Mouse (Mus musculus) midbrain, embryonic 10.5 days (tissue): Measurements from ENCODE around the gene Sipa1l2. TPM values are rescaled to one million over a fixed set of nuclear protein-coding genes. Genes with fewer than 3 reads are reported as not detected.

Experiments
- DNase-seq: peaks from one replicate; pipeline ENCODE4 v3.0.0-alpha.2; 2017; ENCODE audit warnings: low spot score
- H3K27ac ChIP-seq: fragments of 300-500 bp; sonication (generic); replicated peaks from 2 replicates; pipeline ENCODE4 v1.5.1; 2016; ENCODE audit warnings: mild to moderate bottlenecking
- H3K27me3 ChIP-seq: fragments of 300-500 bp; sonication (generic); 2 replicates; pipeline ENCODE4 v1.6.1; 2016; ENCODE audit warnings: low read depth, mild to moderate bottlenecking; ENCODE audit not compliant: poor library complexity, severe bottlenecking
- H3K36me3 ChIP-seq: fragments of 300-500 bp; sonication (generic); 2 replicates; pipeline ENCODE4 v1.6.1; 2016; ENCODE audit warnings: mild to moderate bottlenecking, moderate library complexity
- H3K4me1 ChIP-seq: fragments of 300-500 bp; sonication (generic); 2 replicates; pipeline ENCODE4 v1.6.1; 2016
- H3K4me3 ChIP-seq: fragments of 300-500 bp; sonication (generic); 2 replicates; pipeline ENCODE4 v1.5.1; 2016; ENCODE audit warnings: mild to moderate bottlenecking, moderate library complexity
- H3K9me3 ChIP-seq: fragments of 300-500 bp; sonication (generic); replicated peaks from 2 replicates; pipeline ENCODE4 v1.6.1; 2016; ENCODE audit warnings: mild to moderate bottlenecking
- WGBS: fragments of 180-500 bp; shearing (Covaris S2); methylation state at CpG from one replicate; pipeline ENCODE4 v1.1.7; 2016; 5-methylcytosine and 5-hydroxymethylcytosine counted together
- polyA plus RNA-seq: library from polyadenylated mRNA; unstranded; fragments of >200 nt; fragmentation: Nextera tagmentation; extraction: Ambion mirVana; gene quantifications from 2 replicates; pipeline ENCODE4 v1.2.1, GENCODE M21; 2016

The Sipa1l2 gene
- polyA plus RNA-seq, 1 experiment from 2014 or later: 14.8 TPM

DNA sequence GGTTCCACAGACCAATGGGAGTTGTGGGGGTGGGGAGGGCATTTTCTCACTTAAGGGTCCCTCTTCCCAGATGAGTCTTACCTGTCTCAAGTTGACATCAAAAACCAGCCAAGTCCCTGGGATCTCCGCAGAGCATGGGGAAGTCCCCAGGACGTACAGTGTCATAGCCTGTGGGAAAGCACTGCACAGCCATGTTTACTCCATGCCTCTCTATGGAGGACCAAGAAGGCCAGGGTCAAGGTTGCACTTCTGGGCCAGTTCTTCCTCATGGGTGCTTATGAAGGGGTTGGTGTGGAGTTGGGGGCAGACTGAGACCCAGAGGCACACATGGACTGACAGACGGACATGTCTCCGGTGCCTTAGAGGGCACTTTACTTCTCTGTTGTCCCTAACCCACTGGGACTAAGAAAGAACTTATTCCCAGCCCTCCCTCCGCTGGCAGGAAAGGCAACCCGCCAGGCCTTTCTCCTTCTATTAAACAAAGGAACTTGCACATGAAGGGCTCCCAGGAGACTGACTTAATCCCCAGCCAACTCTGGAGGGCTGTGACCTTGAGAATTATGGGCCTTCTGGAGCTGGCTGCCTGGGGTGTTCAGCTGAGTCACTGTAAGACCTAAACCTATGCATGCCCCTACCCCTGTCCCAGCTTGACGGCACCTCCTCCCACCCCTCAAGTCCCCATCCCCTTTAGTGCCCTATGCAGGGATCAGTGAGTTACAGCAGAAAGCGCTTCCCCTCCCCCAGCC lies 199.9 kb downstream of the Sipa1l2 start:
- WGBS: 31% methylated on average over 8 of the region's 8 CpGs
- Histone ChIP-seq H3K4me3 (no peak overlapping the region), H3K27ac (peak overlapping the region; percentile 74), H3K9me3 (no peaks in the 10 kb centered on the region), H3K27me3 (peaks cover 30% of the 10 kb centered on the region), H3K36me3 (no peaks in the 10 kb centered on the region), H3K4me1 (peaks cover 18% of the 10 kb centered on the region)
- DNase-seq: peak; percentile 44

DNA sequence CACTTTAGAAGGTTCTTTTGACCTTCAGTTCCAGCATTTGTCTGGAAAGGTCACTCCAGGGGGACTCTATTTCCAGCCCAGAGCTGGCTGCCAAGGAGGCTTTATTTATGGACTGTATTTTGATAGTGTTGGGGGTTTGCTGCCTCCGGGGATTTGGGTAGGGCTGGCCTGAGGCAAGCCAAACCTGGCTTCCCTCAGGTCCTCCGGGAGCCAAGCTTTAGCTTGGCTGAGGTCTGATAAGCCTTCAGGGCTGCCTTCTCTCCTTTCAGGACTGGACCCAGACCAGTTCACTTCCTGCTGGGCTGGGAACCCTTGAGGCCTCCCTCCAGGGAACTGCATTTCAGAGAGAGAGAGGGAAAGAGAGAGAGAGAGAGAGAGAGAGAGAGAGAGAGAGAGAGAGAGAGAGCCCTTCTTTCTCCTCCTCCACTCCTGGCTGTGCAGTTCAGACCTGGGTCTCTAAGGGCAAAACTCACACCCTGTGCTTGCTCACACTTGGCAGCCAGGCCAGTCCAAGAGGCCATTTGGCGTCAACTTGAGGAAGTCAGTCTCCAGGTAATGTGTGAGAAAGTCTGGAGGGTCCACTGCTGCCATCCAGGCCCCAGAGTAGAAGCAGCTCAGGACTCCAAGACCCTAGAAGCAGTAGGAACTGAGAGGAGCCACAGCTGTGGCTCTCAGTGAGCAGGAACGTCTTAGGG lies 201.1 kb downstream of the Sipa1l2 start:
- H3K27me3 ChIP-seq: peaks cover 30% of the 10 kb centered on the region
- WGBS: 59% methylated on average over 4 of the region's 4 CpGs
- H3K36me3 ChIP-seq: no peaks in the 10 kb centered on the region
- no peak overlapping the region for H3K4me3 ChIP-seq
- peaks cover 18% of the 10 kb centered on the region for H3K4me1 ChIP-seq
- no peak for DNase-seq
- 0 out of 2 replicates have a peak overlapping the region, but pooled peaks have one; percentile 14 for H3K27ac ChIP-seq
- H3K9me3 ChIP-seq: no peaks in the 10 kb centered on the region

Other genes with a start within 250 kb of the Sipa1l2 start
- gene Map10, start 100.0 kb upstream of the Sipa1l2 start, polyA plus RNA-seq: 7.8 and 8.0 TPM in 2 replicates
- gene Ntpcr, start 160.2 kb upstream of the Sipa1l2 start, polyA plus RNA-seq: 18.4 and 19.7 TPM in 2 replicates